Mouse (Mus musculus) heart, postnatal 0 days (tissue): Measurements from ENCODE around the gene Gm10413.
"Not testable (repeated sequence)": the region's sequence is repeated elsewhere in the genome, so short reads cannot be mapped to it uniquely, and the experiment has no call there.

Source experiments
- CTCF ChIP-seq: IDR thresholded peaks from 2 replicates; pipeline ENCODE4 v1.5.1; 2016; ENCODE audit warnings: antibody characterized with exemption, control low read depth, low read depth
- EP300 ChIP-seq: IDR thresholded peaks from 2 replicates; pipeline ENCODE4 v1.6.1; 2016; ENCODE audit warnings: antibody characterized with exemption, low read depth

DNA sequence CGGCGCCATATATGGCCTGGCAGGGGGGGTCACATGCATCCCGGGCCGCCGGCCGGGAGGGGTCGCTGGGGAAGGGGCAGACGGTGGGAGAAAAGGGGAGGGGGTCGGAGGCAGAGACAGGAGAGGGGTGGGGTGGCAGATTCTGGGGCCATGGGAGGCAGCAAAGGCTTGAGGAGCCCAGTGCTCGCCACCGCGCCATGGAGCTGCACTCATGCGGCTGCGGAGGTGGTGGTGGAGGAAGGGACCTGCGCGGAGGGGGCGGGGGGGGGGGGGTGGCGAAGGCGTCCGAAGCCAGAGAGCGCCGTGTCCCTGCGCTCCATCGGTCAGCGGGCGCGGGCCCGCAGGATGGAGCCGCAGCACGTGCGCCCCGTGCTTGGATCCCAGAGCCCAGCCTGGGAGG, 17.4 kb downstream of the Gm10413 start, which contains the start of gene Gm10409:
- TF ChIP-seq CTCF, EP300: not testable (repeated sequence)
